Mouse (Mus musculus) left cerebral cortex, postnatal 10 days (tissue): ENCODE measurements around the gene Fnbp1l. TPM values are rescaled to one million over a fixed set of nuclear protein-coding genes. Genes with fewer than 3 reads are reported as not detected.

Experiments
- DNase-seq, 2 experiments: peaks; one replicate each; pipeline ENCODE4 v3.0.0; 2021 to 2022; ENCODE audit warnings: low spot score in 2 of 2, mixed read lengths in 1 of 2; ENCODE audit errors: extremely low spot score in 1 of 2
- intact Hi-C: fragments of 180-260 bp; cut with DNase I; formaldehyde crosslinking; loops from one replicate; pipeline ENCODE4 v1.15.1; 2025
- total RNA-seq, 2 experiments: library from RNA; stranded (reverse); gene quantifications; 2 replicates each; pipeline ENCODE4 v1.2.3; 2021

Gene Fnbp1l
- total RNA-seq, 2 experiments from 2014 or later, result 248 to 269 TPM

GRCm38 (mm10) chr3:122617613-122618340 is 1.7 kb downstream of the Fnbp1l start:
- intact Hi-C loops, result loop anchor here (5.0 kb wide), 2 partner anchors 60 to 155 kb away; no protein-coding TSS in a partner anchor
- DNase-seq, result no peak

GRCm38 (mm10) chr3:122612537-122612936 is 7.0 kb downstream of the Fnbp1l start:
- intact Hi-C loops, result no loop called here
- no peak for DNase-seq

- no peak for DNase-seq
- intact Hi-C loops, result no loop called here
Observed at GRCm38 (mm10) chr3:122611761-122612160, 7.8 kb downstream of the Fnbp1l start.

- intact Hi-C loops, result no loop called here
- no peak for DNase-seq
Observed at GRCm38 (mm10) chr3:122606105-122606801, 13.3 kb downstream of the Fnbp1l start.

- intact Hi-C loops, result no loop called here
- DNase-seq, result no peak
Observed at GRCm38 (mm10) chr3:122603229-122603628, 16.3 kb downstream of the Fnbp1l start.

GRCm38 (mm10) chr3:122602370-122602769 is 17.1 kb downstream of the Fnbp1l start:
- intact Hi-C loops, result no loop called here
- no peak for DNase-seq

- no peak for DNase-seq
Observed at GRCm38 (mm10) chr3:122599291-122599690, 20.2 kb downstream of the Fnbp1l start.

GRCm38 (mm10) chr3:122590804-122591203 is 28.7 kb downstream of the Fnbp1l start:
- intact Hi-C loops, result no loop called here

More at GRCm38 (mm10) chr3:122599291-122599690, 20.2 kb downstream of the Fnbp1l start:
- intact Hi-C loops, result no loop called here

GRCm38 (mm10) chr3:122590346-122590745 is 29.2 kb downstream of the Fnbp1l start:
- no peak for DNase-seq
- intact Hi-C loops, result no loop called here

More at GRCm38 (mm10) chr3:122590804-122591203, 28.7 kb downstream of the Fnbp1l start:
- DNase-seq, result no peak

- intact Hi-C loops, result no loop called here
- DNase-seq, result no peak
Observed at GRCm38 (mm10) chr3:122586918-122587641, 32.4 kb downstream of the Fnbp1l start.

- DNase-seq, result no peak
- intact Hi-C loops, result no loop called here
Observed at GRCm38 (mm10) chr3:122577360-122577759, 42.2 kb downstream of the Fnbp1l start.

- intact Hi-C loops, result no loop called here
- DNase-seq, result no peak
Observed at GRCm38 (mm10) chr3:122574921-122575320, 44.6 kb downstream of the Fnbp1l start.

GRCm38 (mm10) chr3:122573426-122574286 is 45.9 kb downstream of the Fnbp1l start:
- intact Hi-C loops, result no loop called here
- peak; percentile 30 to 40 for DNase-seq

GRCm38 (mm10) chr3:122566549-122566948 is 53.0 kb downstream of the Fnbp1l start:
- intact Hi-C loops, result no loop called here
- DNase-seq, result no peak

- intact Hi-C loops, result no loop called here
Observed at GRCm38 (mm10) chr3:122566112-122566511, 53.4 kb downstream of the Fnbp1l start.

GRCm38 (mm10) chr3:122565285-122565684 is 54.2 kb downstream of the Fnbp1l start:
- intact Hi-C loops, result no loop called here
- no peak for DNase-seq

More at GRCm38 (mm10) chr3:122566112-122566511, 53.4 kb downstream of the Fnbp1l start:
- DNase-seq, result no peak

GRCm38 (mm10) chr3:122557766-122558165 is 61.7 kb downstream of the Fnbp1l start:
- intact Hi-C loops, result loop anchor here (5.0 kb wide), 1 partner anchor 60 kb away; the partner anchor contains the start of gene Fnbp1l
- DNase-seq, result no peak

- intact Hi-C loops, result no loop called here
- no peak for DNase-seq
Observed at GRCm38 (mm10) chr3:122551174-122551573, 68.3 kb downstream of the Fnbp1l start.
